Mouse (Mus musculus) ES-E14 (cell line): ENCODE measurements around the gene Fkbp8.

Source experiments
- ZC3H11A ChIP-seq: IDR thresholded peaks from 2 replicates; pipeline ENCODE4 v1.6.1; 2012; ENCODE audit warnings: low read depth, mild to moderate bottlenecking, inconsistent platforms, low read length, borderline replicate concordance
- ZNF384 ChIP-seq: IDR thresholded peaks from 2 replicates; pipeline ENCODE4 v1.6.1; 2012; ENCODE audit warnings: low read depth, low read length, inconsistent platforms

DNA sequence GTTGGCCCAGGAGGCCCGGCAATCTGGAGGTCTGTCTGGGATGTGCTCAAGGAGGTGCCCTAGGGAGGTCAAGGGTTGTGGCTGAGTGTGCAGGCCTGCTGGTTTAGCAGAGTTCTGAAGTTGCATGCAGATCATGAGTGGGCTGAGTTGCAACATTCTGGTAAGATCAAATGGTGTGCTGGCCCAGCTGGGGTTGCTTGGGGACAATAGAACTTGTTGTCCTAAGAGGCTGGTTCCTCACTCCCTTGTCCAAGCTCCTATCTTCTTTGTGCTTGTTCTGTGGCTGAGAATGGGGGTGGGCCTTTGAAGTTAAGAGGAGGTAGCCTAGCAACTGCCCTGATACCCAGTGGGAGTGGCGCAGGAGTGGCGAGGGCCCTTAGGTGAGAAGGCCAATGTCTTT is 35.3 kb downstream of the Fkbp8 start:
- TF ChIP-seq ZC3H11A (no peak), ZNF384 (no peak)
